Mouse (Mus musculus) small intestine, adult 2 months (tissue): ENCODE results near the gene Zfp462.

ENCODE experiments used
- CTCF ChIP-seq: fragments of 200-500 bp; IDR thresholded peaks from 2 replicates; pipeline ENCODE4 v1.5.1; 2012; ENCODE audit warnings: low read depth, mild to moderate bottlenecking, control low read depth, inconsistent platforms, low read length, moderate library complexity, mixed read lengths; ENCODE audit not compliant: insufficient replicate concordance, insufficient read length; ENCODE audit errors: extremely low read depth
- POLR2A ChIP-seq: fragments of 200-500 bp; IDR thresholded peaks from 2 replicates; pipeline ENCODE4 v1.6.1; 2012; ENCODE audit warnings: low read depth, mild to moderate bottlenecking, control low read depth, inconsistent platforms, low read length, moderate library complexity

GRCm38 (mm10) chr4:54947056-54947990, 2.5 kb downstream of the Zfp462 start:
- peak; percentile 14; the same call in 1 of the 2 replicates for TF ChIP-seq CTCF
- TF ChIP-seq POLR2A = no peak
